Mouse (Mus musculus) stomach, embryonic 14.5 days (tissue): ENCODE data around the gene Ccnk. TPM values are rescaled to one million over a fixed set of nuclear protein-coding genes. Genes with fewer than 3 reads are reported as not detected.

Experiments
- ATAC-seq: fragments of 200-750 bp; cut with Nextera tagmentation; 2 replicates; pipeline ENCODE4 v1.8.0; 2017; ENCODE audit warnings: low read depth, moderate TSS enrichment; ENCODE audit not compliant: insufficient number of reproducible peaks, insufficient read depth, low FRiP score
- H3K27ac ChIP-seq: fragments of 300-500 bp; sonication (generic); 2 replicates; pipeline ENCODE4 v1.5.1; 2014; ENCODE audit warnings: mild to moderate bottlenecking, low read length, moderate library complexity, mixed read lengths
- H3K27me3 ChIP-seq: fragments of 300-500 bp; sonication (generic); 2 replicates; pipeline ENCODE4 v1.6.1; 2014; ENCODE audit warnings: low read length, control low read depth, mixed read lengths; ENCODE audit not compliant: control insufficient read depth, insufficient read depth
- H3K36me3 ChIP-seq: fragments of 300-500 bp; sonication (generic); 2 replicates; pipeline ENCODE4 v1.6.1; 2014; ENCODE audit warnings: mild to moderate bottlenecking, control low read depth, low read length, moderate library complexity, mixed read lengths; ENCODE audit not compliant: control insufficient read depth, insufficient read depth
- H3K4me1 ChIP-seq: fragments of 300-500 bp; sonication (generic); 2 replicates; pipeline ENCODE4 v1.6.1; 2014; ENCODE audit warnings: low read length, control low read depth, mixed read lengths; ENCODE audit not compliant: control insufficient read depth, insufficient read depth
- H3K4me2 ChIP-seq: fragments of 300-500 bp; sonication (generic); replicated peaks from 2 replicates; pipeline ENCODE4 v1.6.1; 2014; ENCODE audit warnings: low read depth, low read length, control low read depth
- H3K4me3 ChIP-seq: fragments of 300-500 bp; sonication (generic); 2 replicates; pipeline ENCODE4 v1.5.1; 2014; ENCODE audit warnings: low read depth, low read length, control low read depth
- H3K9ac ChIP-seq: fragments of 300-500 bp; sonication (generic); replicated peaks from 2 replicates; pipeline ENCODE4 v1.6.1; 2014; ENCODE audit warnings: low read depth, mild to moderate bottlenecking, control low read depth, low read length, moderate library complexity, mixed read lengths
- H3K9me3 ChIP-seq: fragments of 300-500 bp; sonication (generic); 2 replicates; pipeline ENCODE4 v1.6.1; 2016; ENCODE audit warnings: low read depth, low read length, control low read depth; ENCODE audit not compliant: control insufficient read depth
- WGBS: fragments of 180-500 bp; shearing (Covaris S2); extraction: QIAGEN DNeasy Blood & Tissue Kit; methylation state at CpG from one replicate; pipeline ENCODE4 v1.1.7; 2014; 5-methylcytosine and 5-hydroxymethylcytosine counted together
- polyA plus RNA-seq: library from polyadenylated mRNA; unstranded; fragments of >200 nt; fragmentation: Nextera tagmentation; extraction: Ambion mirVana; gene quantifications from 2 replicates; pipeline ENCODE4 v1.2.1, GENCODE M21; 2014

Ccnk gene
- polyA plus RNA-seq, 1 experiment from 2014 or later = 8.0 TPM

GRCm38 (mm10) chr12:108152743-108153142 is 26.6 kb upstream of the Ccnk start:
- Histone ChIP-seq H3K27me3 (no peaks in the 10 kb centered on the region), H3K9me3 (no peaks in the 10 kb centered on the region), H3K4me3 (no peak overlapping the region), H3K9ac (no peak overlapping the region), H3K4me2 (no peak overlapping the region), H3K36me3 (peaks cover 30% of the 10 kb centered on the region), H3K27ac (no peak overlapping the region), H3K4me1 (no peaks in the 10 kb centered on the region)
- WGBS = 92% methylated on average over 2 of the region's 2 CpGs
- ATAC-seq = no peak

- H3K27me3 ChIP-seq = no peaks in the 10 kb centered on the region
- ATAC-seq = no peak
- H3K4me2 ChIP-seq = no peak overlapping the region
- no peak overlapping the region for H3K27ac ChIP-seq
- no peaks in the 10 kb centered on the region for H3K4me1 ChIP-seq
- no peak overlapping the region for H3K9ac ChIP-seq
- peaks cover 39% of the 10 kb centered on the region for H3K36me3 ChIP-seq
- no peak overlapping the region for H3K4me3 ChIP-seq
- no peaks in the 10 kb centered on the region for H3K9me3 ChIP-seq
Observed at GRCm38 (mm10) chr12:108159863-108160262, 19.5 kb upstream of the Ccnk start.

- Histone ChIP-seq H3K27ac (no peak overlapping the region), H3K4me3 (no peak overlapping the region), H3K4me2 (no peak overlapping the region), H3K9ac (no peak overlapping the region), H3K27me3 (no peaks in the 10 kb centered on the region), H3K4me1 (no peaks in the 10 kb centered on the region), H3K36me3 (peaks cover 26% of the 10 kb centered on the region), H3K9me3 (no peaks in the 10 kb centered on the region)
- no peak for ATAC-seq
- WGBS = 89% methylated on average over 1 of the region's 1 CpGs
Observed at GRCm38 (mm10) chr12:108162036-108162435, 17.3 kb upstream of the Ccnk start.

- 86% methylated on average over 3 of the region's 3 CpGs for WGBS
- Histone ChIP-seq H3K4me2 (no peak overlapping the region), H3K9ac (no peak overlapping the region), H3K9me3 (no peaks in the 10 kb centered on the region), H3K36me3 (peaks cover 22% of the 10 kb centered on the region; the same call in 1 of the 2 replicates), H3K27ac (no peak overlapping the region), H3K4me3 (no peak overlapping the region), H3K27me3 (no peaks in the 10 kb centered on the region), H3K4me1 (no peaks in the 10 kb centered on the region)
- no peak for ATAC-seq
Observed at GRCm38 (mm10) chr12:108163706-108164105, 15.7 kb upstream of the Ccnk start.

- no peak overlapping the region for H3K4me2 ChIP-seq
- peaks cover 5% of the 10 kb centered on the region; the same call in 1 of the 2 replicates for H3K36me3 ChIP-seq
- H3K9me3 ChIP-seq = no peaks in the 10 kb centered on the region
- H3K27me3 ChIP-seq = no peaks in the 10 kb centered on the region
- no peak overlapping the region for H3K27ac ChIP-seq
- no peak overlapping the region for H3K9ac ChIP-seq
- H3K4me1 ChIP-seq = peaks cover 7% of the 10 kb centered on the region; the same call in 1 of the 2 replicates
- no peak for ATAC-seq
- WGBS = 57% methylated on average over 3 of the region's 3 CpGs
- no peak overlapping the region for H3K4me3 ChIP-seq
Observed at GRCm38 (mm10) chr12:108168909-108169308, 10.5 kb upstream of the Ccnk start.

GRCm38 (mm10) chr12:108170467-108170866 is 8.9 kb upstream of the Ccnk start:
- no peak overlapping the region for H3K4me3 ChIP-seq
- no peak overlapping the region for H3K9ac ChIP-seq
- H3K9me3 ChIP-seq = no peaks in the 10 kb centered on the region
- H3K36me3 ChIP-seq = no peaks in the 10 kb centered on the region
- H3K4me2 ChIP-seq = no peak overlapping the region
- ATAC-seq = no peak
- no peak overlapping the region for H3K27ac ChIP-seq
- 89% methylated on average over 3 of the region's 3 CpGs for WGBS
- no peaks in the 10 kb centered on the region for H3K27me3 ChIP-seq
- peaks cover 11% of the 10 kb centered on the region; the same call in 1 of the 2 replicates for H3K4me1 ChIP-seq

- no peak overlapping the region for H3K4me3 ChIP-seq
- peaks cover 11% of the 10 kb centered on the region for H3K4me1 ChIP-seq
- H3K27me3 ChIP-seq = no peaks in the 10 kb centered on the region
- no peak for ATAC-seq
- no peak overlapping the region for H3K4me2 ChIP-seq
- no peak overlapping the region for H3K9ac ChIP-seq
- no peaks in the 10 kb centered on the region for H3K36me3 ChIP-seq
- no peaks in the 10 kb centered on the region for H3K9me3 ChIP-seq
- no peak overlapping the region for H3K27ac ChIP-seq
Observed at GRCm38 (mm10) chr12:108171336-108171735, 8.0 kb upstream of the Ccnk start.

- no peak overlapping the region for H3K4me3 ChIP-seq
- 52% methylated on average over 4 of the region's 4 CpGs for WGBS
- no peaks in the 10 kb centered on the region for H3K36me3 ChIP-seq
- H3K4me2 ChIP-seq = no peak overlapping the region
- no peak overlapping the region for H3K27ac ChIP-seq
- no peaks in the 10 kb centered on the region for H3K27me3 ChIP-seq
- no peaks in the 10 kb centered on the region for H3K9me3 ChIP-seq
- H3K4me1 ChIP-seq = peaks cover 21% of the 10 kb centered on the region
- no peak for ATAC-seq
- H3K9ac ChIP-seq = no peak overlapping the region
Observed at GRCm38 (mm10) chr12:108172639-108173038, 6.7 kb upstream of the Ccnk start.
